Mouse (Mus musculus) megakaryocyte, embryonic 14.5 days (primary cell): Measurements from ENCODE around the gene Psmc5. TPM values are rescaled to one million over a fixed set of nuclear protein-coding genes. Genes with fewer than 3 reads are reported as not detected.
"Not testable (repeated sequence)": the region's sequence is repeated elsewhere in the genome, so short reads cannot be mapped to it uniquely, and the experiment has no call there.

Experiments
- H3K27me3 ChIP-seq: replicated peaks from 2 replicates; pipeline ENCODE3; 2012; ENCODE audit warnings: inconsistent platforms
- H3K36me3 ChIP-seq: replicated peaks from 2 replicates; pipeline ENCODE3; 2012; ENCODE audit warnings: low read length, inconsistent platforms, mixed read lengths
- H3K4me1 ChIP-seq: 2 replicates; pipeline ENCODE4 v1.6.1; 2012; ENCODE audit warnings: inconsistent platforms
- H3K4me3 ChIP-seq: replicated peaks from 2 replicates; pipeline ENCODE3; 2012; ENCODE audit warnings: moderate library complexity, mild to moderate bottlenecking, inconsistent platforms
- H3K9me3 ChIP-seq: 2 replicates; pipeline ENCODE4 v1.6.1; 2012; ENCODE audit warnings: inconsistent platforms
- FLI1 ChIP-seq: IDR thresholded peaks from 2 replicates; pipeline ENCODE4 v1.6.1; 2012; ENCODE audit warnings: low read length, inconsistent platforms, mixed read lengths
- GATA1 ChIP-seq: IDR thresholded peaks from 3 replicates; pipeline ENCODE4 v1.6.1; 2012; ENCODE audit warnings: mixed read lengths, low read length, inconsistent platforms, borderline replicate concordance
- polyA plus RNA-seq: library from polyadenylated mRNA; stranded (reverse); fragments of >175 nt; gene quantifications from 2 replicates; pipeline ENCODE4 v1.2.3, GENCODE M21; 2012; ENCODE audit warnings: low replicate concordance; ENCODE audit not compliant: insufficient read depth

The Psmc5 gene
- polyA plus RNA-seq = 1.8 and 34.7 TPM in 2 replicates

DNA sequence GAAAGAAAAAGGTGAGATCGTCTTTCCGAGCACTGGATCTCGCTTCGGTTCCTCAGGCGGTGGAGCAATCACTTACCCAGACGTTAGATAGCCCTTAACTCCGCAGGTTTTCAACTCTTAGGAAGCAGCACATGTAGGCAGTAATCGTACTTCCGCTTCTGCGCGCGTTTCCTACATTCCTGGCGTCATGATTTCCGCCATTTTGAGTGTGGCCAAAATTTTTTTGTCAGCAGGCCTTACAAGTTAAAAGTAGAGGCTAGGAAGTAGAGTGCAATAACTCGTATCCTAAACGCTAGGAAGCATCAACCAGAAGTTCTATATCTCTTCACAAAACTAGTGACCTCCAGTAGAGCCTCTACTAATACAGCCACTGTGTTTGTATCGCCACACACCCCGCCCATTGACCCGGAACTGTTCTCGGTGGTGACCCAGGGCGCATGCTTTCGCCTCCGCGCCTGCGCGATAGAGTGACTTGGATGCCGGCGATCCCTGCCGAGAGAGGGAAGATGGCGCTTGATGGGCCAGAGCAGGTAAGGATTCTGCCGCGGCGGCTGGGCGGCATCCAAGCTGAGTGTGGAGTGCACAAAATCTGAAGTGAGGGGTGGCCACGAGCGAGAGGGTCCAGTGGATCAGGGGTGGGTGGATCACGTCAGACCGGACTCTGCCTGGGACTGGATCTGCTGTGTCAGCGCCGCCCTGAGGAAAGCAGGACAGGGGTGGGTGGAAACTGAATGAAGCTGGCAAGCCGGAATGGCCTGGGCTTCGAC lies at the start of gene Psmc5, which contains the start of gene Ftsj3:
Psmc5 (plus strand) TSS at position 470 of the 767 bp plus-strand sequence.
Ftsj3 (minus strand) TSS at position 395 of the 767 bp plus-strand sequence.
- Histone ChIP-seq H3K27me3 (no peaks in the 10 kb centered on the region), H3K4me1 (peaks cover 46% of the 10 kb centered on the region), H3K9me3 (no peaks in the 10 kb centered on the region), H3K36me3 (peaks cover 64% of the 10 kb centered on the region), H3K4me3 (peak within 1 kb of the TSS; percentile 100)
- no peak for TF ChIP-seq FLI1
- TF ChIP-seq GATA1 = no peak

DNA sequence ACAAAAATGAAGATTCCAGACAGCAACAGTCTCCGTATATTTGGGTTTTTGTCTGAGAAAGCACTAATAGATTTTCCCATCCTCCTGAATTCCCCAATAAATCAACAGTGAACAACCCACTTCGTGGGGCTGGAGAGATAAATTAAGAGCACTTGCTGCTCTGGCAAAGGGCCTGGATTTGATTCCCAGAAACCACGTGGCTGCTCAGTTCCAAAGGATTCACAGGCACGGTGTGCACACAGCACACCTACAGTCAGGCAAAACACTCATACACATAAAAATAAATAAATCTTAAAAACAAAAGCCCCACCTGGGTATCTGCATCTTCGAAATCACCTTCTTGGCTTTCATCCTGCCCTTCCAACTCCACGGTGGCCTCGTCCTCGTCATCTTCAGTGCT lies 43.2 kb upstream of the Psmc5 start:
- no peak for TF ChIP-seq GATA1
- TF ChIP-seq FLI1 = no peak
- Histone ChIP-seq H3K36me3 (peaks cover 57% of the 10 kb centered on the region), H3K4me1 (peaks cover 20% of the 10 kb centered on the region), H3K9me3 (no peaks in the 10 kb centered on the region), H3K27me3 (no peaks in the 10 kb centered on the region), H3K4me3 (no peak overlapping the region)

DNA sequence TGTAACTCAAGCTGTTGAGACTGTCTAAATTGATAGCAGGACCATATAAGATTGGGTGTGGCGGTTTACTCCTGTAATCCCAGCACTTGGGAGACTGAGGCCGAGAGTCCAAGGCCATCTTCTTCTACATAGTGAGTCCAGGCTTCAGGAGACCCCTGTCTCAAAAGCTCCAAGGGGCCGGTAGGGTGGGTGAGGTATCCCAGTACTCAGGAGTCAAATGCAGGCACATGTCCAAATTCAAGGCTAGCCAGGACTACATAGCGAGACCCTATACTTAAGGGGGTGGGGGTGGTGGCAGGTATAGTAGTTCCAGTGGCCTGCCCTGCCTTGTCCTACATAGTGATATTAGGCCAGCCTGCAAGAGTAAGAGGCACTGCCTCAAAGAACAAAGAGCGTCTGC lies 41.1 kb upstream of the Psmc5 start:
- Histone ChIP-seq H3K4me3 (peak overlapping the region; percentile 100), H3K36me3 (peaks cover 41% of the 10 kb centered on the region)
- TF ChIP-seq FLI1 (no peak), GATA1 (no peak)

DNA sequence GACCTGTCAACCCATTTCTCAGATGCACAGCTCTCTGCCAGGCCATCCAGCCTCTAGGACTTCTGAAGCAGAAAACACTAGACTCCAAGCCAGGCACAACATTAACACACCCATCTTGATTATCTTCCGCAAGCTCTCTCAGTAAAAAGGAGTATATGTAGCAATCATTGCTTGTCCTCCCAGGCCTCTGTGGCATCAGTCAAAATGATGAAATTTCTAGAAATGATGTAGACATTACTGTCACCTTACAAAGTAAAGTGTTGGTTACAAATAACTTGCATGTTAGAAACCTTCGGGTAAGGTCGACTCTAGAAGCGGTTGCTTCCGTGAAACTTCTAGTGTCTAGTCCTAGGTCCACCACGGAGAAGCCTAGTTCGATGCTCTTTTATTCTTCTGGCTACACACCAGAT lies 40.5 kb upstream of the Psmc5 start:
- H3K27me3 ChIP-seq = no peaks in the 10 kb centered on the region
- H3K4me1 ChIP-seq = peaks cover 40% of the 10 kb centered on the region
- H3K4me3 ChIP-seq = peak overlapping the region; percentile 100
- TF ChIP-seq FLI1 (no peak), GATA1 (no peak)
- H3K9me3 ChIP-seq = no peaks in the 10 kb centered on the region
- H3K36me3 ChIP-seq = peaks cover 35% of the 10 kb centered on the region

More for the DNA sequence above, 41.1 kb upstream of the Psmc5 start:
- H3K4me1 ChIP-seq = peaks cover 37% of the 10 kb centered on the region
- no peaks in the 10 kb centered on the region for H3K27me3 ChIP-seq
- no peaks in the 10 kb centered on the region for H3K9me3 ChIP-seq

DNA sequence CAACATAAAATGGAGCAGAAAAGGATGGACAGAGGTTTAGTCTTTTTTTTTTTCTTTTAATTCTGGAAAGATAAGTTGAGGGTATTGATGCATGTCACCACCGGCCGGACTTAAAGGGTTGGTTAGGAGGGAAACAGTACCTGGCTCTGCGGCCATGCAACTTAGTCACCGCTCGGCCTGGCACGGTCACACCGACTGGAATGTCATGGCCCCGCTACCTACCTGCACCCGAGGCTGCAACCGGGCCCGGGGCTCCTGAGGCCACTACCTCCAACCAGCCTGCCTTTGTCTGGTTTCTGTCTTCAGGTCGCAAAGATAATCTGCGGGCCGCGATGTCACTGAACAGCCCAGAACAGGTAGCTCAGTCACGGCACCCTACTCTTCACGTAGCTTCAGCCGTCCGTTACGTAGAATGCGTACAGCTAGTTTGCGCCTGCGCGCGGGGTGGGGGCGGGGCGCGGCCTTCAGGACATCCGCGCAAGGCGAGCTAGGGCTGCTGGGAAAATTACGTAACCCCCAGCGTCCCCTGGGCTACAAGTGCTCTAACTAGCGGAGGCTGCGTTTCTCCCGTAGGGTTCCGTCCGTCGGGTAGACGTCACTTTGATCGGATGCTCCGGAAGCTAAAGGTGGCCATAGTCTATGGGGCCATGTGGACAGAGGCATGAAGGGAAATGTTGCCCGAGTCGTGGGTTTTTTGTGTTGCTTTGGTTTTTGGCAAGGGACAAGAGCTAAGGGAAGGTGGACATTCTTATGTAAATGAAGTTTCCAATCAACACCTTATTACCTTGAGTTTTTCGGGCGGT lies 39.8 kb upstream of the Psmc5 start, which contains the start of gene Ccdc47:
Ccdc47 (minus strand) TSS at position 418 of the 803 bp plus-strand sequence.
- peaks cover 46% of the 10 kb centered on the region for H3K4me1 ChIP-seq
- TF ChIP-seq FLI1 (peak; percentile 54; the same call in 1 of the 2 replicates), GATA1 (no peak)
- H3K27me3 ChIP-seq = no peaks in the 10 kb centered on the region
- H3K36me3 ChIP-seq = peaks cover 33% of the 10 kb centered on the region
- H3K4me3 ChIP-seq = peak within 1 kb of the TSS; percentile 100
- H3K9me3 ChIP-seq = no peaks in the 10 kb centered on the region

DNA sequence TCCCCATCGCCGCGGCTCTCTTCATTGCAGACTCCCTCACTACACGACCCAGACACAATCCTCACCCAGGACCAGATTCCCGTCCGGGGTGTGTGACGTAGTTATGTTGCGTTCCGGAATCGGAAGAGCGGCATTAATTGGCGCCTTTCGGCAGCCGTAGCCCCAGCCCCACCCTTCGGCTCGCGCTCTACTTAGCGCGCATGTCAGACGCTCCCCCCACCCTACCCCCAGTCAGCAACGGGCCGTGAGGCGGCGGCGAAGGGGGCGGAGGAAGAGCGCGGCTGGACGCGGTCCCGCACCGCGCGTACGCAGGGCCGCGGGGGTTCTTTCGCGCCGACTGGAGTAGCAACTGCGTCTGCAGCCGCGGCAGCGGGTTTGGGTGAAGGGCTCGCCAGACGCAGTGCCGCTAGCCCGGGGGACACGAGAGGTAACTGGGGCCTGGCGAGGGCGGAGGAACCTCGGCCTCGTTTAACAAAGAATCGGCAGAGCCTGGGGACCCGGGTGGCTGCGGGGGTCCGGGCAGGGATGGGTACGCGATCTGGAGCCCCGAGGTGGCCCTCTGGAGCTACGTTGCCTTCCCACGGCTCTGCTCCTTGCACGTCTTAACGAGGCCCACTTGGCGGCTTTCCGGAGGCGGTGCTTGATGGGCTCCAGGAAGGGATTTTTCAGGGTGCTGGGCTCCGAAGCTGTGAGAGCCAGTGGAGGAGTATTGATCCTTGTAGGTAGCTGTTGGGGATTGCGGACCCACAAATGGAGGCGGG lies 39.0 kb upstream of the Psmc5 start, which contains the start of gene Ddx42:
Ddx42 (plus strand) TSS at position 197 of the 761 bp plus-strand sequence.
- TF ChIP-seq FLI1 (0 out of 2 replicates have a peak, but pooled peaks have one; percentile 1), GATA1 (no peak)
- no peaks in the 10 kb centered on the region for H3K27me3 ChIP-seq
- H3K4me1 ChIP-seq = peaks cover 46% of the 10 kb centered on the region

DNA sequence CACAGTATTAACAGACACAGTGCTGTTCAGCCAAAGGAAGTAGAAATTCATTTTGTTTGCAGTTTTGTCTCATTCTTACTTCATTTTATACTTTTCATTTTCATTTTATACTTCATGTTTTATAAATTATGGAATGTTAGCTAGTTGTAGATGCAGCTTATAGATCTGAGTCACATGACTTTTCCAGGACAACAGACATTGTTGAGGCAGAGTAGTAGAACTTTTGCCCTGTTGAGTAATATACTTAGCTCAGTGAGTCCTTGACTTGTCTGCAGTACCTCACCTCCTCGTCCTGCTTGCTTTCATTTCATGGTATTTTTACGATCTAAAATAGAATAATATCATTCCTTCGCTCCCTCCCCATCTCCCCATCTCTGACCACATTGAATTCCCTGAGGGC lies 35.4 kb upstream of the Psmc5 start:
- H3K36me3 ChIP-seq = peaks cover 30% of the 10 kb centered on the region
- H3K9me3 ChIP-seq = no peaks in the 10 kb centered on the region
- H3K4me1 ChIP-seq = peaks cover 54% of the 10 kb centered on the region
- TF ChIP-seq GATA1 (no peak), FLI1 (no peak)
- H3K4me3 ChIP-seq = no peak overlapping the region
- H3K27me3 ChIP-seq = no peaks in the 10 kb centered on the region

More for the DNA sequence above, 39.0 kb upstream of the Psmc5 start, which contains the start of gene Ddx42:
- no peaks in the 10 kb centered on the region for H3K9me3 ChIP-seq
- peak within 1 kb of the TSS; percentile 100 for H3K4me3 ChIP-seq
- H3K36me3 ChIP-seq = peaks cover 25% of the 10 kb centered on the region

DNA sequence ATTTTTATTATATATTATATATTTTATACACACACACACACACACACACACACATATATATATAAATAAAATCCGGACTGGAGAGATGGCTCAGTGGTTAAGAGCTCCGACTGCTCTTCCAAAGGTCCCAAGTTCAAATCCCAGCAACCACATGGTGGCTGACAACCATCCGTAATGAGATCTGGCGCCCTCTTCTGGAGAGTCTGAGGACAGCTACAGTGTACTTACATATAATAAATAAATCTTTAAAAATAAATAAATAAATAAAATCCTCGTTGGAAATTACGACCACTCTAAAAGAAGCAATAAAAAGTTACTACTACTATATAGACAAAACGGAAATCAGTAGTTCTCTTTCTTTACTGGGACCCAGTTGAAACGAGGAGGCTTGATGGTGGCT lies 22.0 kb upstream of the Psmc5 start:
- H3K4me1 ChIP-seq, H3K4me3 ChIP-seq, H3K27me3 ChIP-seq, H3K9me3 ChIP-seq: not testable (repeated sequence)
- peaks cover 91% of the 10 kb centered on the region for H3K36me3 ChIP-seq

DNA sequence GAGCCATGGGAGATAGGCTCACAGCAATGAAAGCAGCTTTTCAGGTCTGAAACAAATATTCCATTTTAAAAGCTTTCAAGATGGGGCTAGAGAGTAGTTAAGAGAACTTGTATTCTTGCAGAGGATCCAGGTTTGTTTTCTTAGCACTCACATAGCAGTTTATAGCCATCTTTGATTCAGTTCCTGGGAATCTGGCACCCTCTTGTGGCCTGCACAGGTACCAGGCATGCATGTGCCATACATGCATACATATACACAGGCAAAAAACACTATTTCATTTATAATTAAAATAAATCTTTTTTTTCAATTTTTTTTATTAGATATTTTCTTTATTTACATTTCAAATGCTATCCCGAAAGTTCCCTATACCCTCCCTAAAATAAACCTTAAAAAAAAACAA lies 9.1 kb upstream of the Psmc5 start:
- Histone ChIP-seq H3K4me3 (no peak overlapping the region), H3K9me3 (no peaks in the 10 kb centered on the region), H3K36me3 (peaks cover 100% of the 10 kb centered on the region), H3K27me3 (no peaks in the 10 kb centered on the region), H3K4me1 (no peaks in the 10 kb centered on the region)
- TF ChIP-seq FLI1 = no peak
- no peak for TF ChIP-seq GATA1
